Mouse (Mus musculus): Measurements from ENCODE around the gene BC004004. TPM values are rescaled to one million over a fixed set of nuclear protein-coding genes. Genes with fewer than 3 reads are reported as not detected.
"Not testable (repeated sequence)": the region's sequence is repeated elsewhere in the genome, so short reads cannot be mapped to it uniquely, and the experiment has no call there.

Gene BC004004
- total RNA-seq, 1 experiment from 2014 or later, result 139 TPM

- DNase-seq, result no peak
Measured at GRCm38 (mm10) chr17:29260501-29260900, 8.1 kb upstream of the BC004004 start.

GRCm38 (mm10) chr17:29261603-29262258, 6.9 kb upstream of the BC004004 start:
- no peak for DNase-seq

- no peak for DNase-seq
Measured at GRCm38 (mm10) chr17:29262259-29262649, 6.3 kb upstream of the BC004004 start.

- DNase-seq, result no peak
Measured at GRCm38 (mm10) chr17:29263417-29263816, 5.2 kb upstream of the BC004004 start.

- DNase-seq, result peak; percentile 91
Measured at GRCm38 (mm10) chr17:29263840-29264633, 4.6 kb upstream of the BC004004 start, which contains the start of gene Ppil1. Ppil1 (minus strand) TSS chr17:29264186.

- DNase-seq, result no peak
Measured at GRCm38 (mm10) chr17:29264760-29265159, 3.8 kb upstream of the BC004004 start.

- not testable (repeated sequence) for DNase-seq
Measured at GRCm38 (mm10) chr17:29267040-29267439, 1.5 kb upstream of the BC004004 start.

- DNase-seq, result no peak
Measured at GRCm38 (mm10) chr17:29267931-29268681, 482 bp upstream of the BC004004 start.

- DNase-seq, result no peak
Measured at GRCm38 (mm10) chr17:29269349-29269706, 740 bp downstream of the BC004004 start.

- no peak for DNase-seq
Measured at GRCm38 (mm10) chr17:29270148-29270698, 1.6 kb downstream of the BC004004 start.

GRCm38 (mm10) chr17:29273156-29273555, 4.6 kb downstream of the BC004004 start:
- no peak for DNase-seq

- DNase-seq, result peak; percentile 63
Measured at GRCm38 (mm10) chr17:29273889-29274288, 5.3 kb downstream of the BC004004 start.

GRCm38 (mm10) chr17:29280422-29280821, 11.8 kb downstream of the BC004004 start:
- DNase-seq, result no peak

GRCm38 (mm10) chr17:29281541-29281940, 13.0 kb downstream of the BC004004 start:
- DNase-seq, result no peak

- DNase-seq, result no peak
Measured at GRCm38 (mm10) chr17:29282216-29282952, 13.8 kb downstream of the BC004004 start.

- DNase-seq, result no peak
Measured at GRCm38 (mm10) chr17:29291793-29292192, 23.2 kb downstream of the BC004004 start.

- DNase-seq, result no peak
Measured at GRCm38 (mm10) chr17:29292996-29293395, 24.4 kb downstream of the BC004004 start.

- DNase-seq, result no peak
Measured at GRCm38 (mm10) chr17:29293807-29294605, 25.4 kb downstream of the BC004004 start.

GRCm38 (mm10) chr17:29295835-29296234, 27.2 kb downstream of the BC004004 start:
- DNase-seq, result no peak

- no peak for DNase-seq
Measured at GRCm38 (mm10) chr17:29297321-29297720, 28.7 kb downstream of the BC004004 start.

- DNase-seq, result no peak
Measured at GRCm38 (mm10) chr17:29297813-29298212, 29.2 kb downstream of the BC004004 start.
